Mouse (Mus musculus) heart, adult 2 months (tissue): ENCODE measurements at regions not wholly inside any gene's neighbourhood (a gene's known extent, or its start where the extent isn't known, plus 50 kb on each side); places are given as distances from the start of the nearest gene placed in this dataset.

Experiments
- CTCF ChIP-seq: fragments of 200-600 bp; IDR thresholded peaks from 2 replicates; pipeline ENCODE4 v1.8.1; 2022; ENCODE audit warnings: antibody characterized with exemption, mild to moderate bottlenecking, moderate library complexity
- EP300 ChIP-seq: fragments of 200-500 bp; IDR thresholded peaks from 2 replicates; pipeline ENCODE4 v1.6.1; 2011; ENCODE audit warnings: low read depth, low read length, control low read depth; ENCODE audit not compliant: insufficient read depth
- POLR2A ChIP-seq: fragments of 200-500 bp; IDR thresholded peaks from 2 replicates; pipeline ENCODE4 v1.6.1; 2011; ENCODE audit warnings: mild to moderate bottlenecking, low read depth, low read length, control low read depth; ENCODE audit not compliant: insufficient read depth

DNA sequence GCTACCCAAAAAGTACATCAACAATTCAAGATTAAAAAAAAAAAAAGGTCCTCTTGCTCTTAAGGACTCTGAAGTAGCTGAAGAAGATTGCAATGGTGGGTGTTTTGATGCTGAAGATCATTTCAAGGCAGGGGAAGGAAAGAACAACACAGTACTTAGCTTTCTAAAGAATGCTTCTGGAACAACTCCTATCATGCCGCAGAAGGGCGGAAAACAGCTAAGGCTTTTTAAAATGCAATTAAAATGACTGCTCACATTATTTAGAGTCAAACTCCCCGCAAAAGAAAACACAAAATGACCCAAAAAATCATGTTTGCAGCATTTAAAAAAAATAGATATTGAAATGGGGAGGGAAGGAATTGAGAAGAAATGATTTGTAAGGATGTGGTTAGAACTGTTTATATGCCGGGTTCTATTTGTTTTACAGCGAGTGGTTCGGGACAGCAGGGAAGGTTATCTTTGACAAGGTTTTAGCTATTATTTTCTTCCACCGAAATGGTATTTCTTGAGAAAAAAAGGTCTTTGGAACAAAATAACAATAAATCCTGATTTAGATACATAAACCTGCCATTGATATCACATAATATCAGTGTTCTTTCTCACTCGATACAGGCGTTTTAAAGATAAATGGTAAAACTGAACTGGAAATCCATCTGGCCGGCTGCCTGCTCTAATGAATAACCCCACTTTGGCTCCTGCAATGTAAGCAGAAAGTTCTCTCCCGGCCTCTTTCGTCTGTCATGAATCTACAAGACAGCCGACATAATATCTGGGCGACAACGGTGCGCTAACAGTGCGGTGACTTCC lies 127.6 kb downstream of the Gm10295 start:
- TF ChIP-seq CTCF: no peak
- no peak for TF ChIP-seq POLR2A
- TF ChIP-seq EP300: no peak
